Mouse (Mus musculus) thymus, adult 2 months (tissue): ENCODE results near the gene Hapln3. TPM values are rescaled to one million over a fixed set of nuclear protein-coding genes. Genes with fewer than 3 reads are reported as not detected.

Experiments
- DNase-seq: peaks from one replicate; pipeline ENCODE4 v3.0.0; 2021
- H3K27ac ChIP-seq: fragments of 200-500 bp; 2 replicates; pipeline ENCODE4 v1.5.1; 2012; ENCODE audit warnings: low read length, control low read depth; ENCODE audit not compliant: control insufficient read depth, insufficient read depth
- H3K27me3 ChIP-seq: fragments of 200-500 bp; 2 replicates; pipeline ENCODE4 v1.6.1; 2012; ENCODE audit warnings: mild to moderate bottlenecking, low read length, moderate library complexity, mixed read lengths; ENCODE audit not compliant: control insufficient read depth, insufficient read depth
- H3K36me3 ChIP-seq: fragments of 200-500 bp; 2 replicates; pipeline ENCODE4 v1.6.1; 2012; ENCODE audit warnings: mild to moderate bottlenecking, low read length, moderate library complexity; ENCODE audit not compliant: control insufficient read depth, insufficient read depth
- H3K4me1 ChIP-seq: fragments of 200-500 bp; replicated peaks from 2 replicates; pipeline ENCODE4 v1.6.1; 2012; ENCODE audit warnings: low read length; ENCODE audit not compliant: control insufficient read depth, insufficient read depth
- H3K4me3 ChIP-seq: fragments of 200-500 bp; 2 replicates; pipeline ENCODE4 v1.5.1; 2012; ENCODE audit warnings: mild to moderate bottlenecking, low read length, control low read depth, moderate library complexity; ENCODE audit not compliant: control insufficient read depth, insufficient read depth
- CTCF ChIP-seq: fragments of 200-500 bp; IDR thresholded peaks from 2 replicates; pipeline ENCODE4 v1.5.1; 2012; ENCODE audit warnings: mild to moderate bottlenecking, control low read depth, low read length, moderate library complexity, borderline replicate concordance; ENCODE audit not compliant: control insufficient read depth, poor library complexity, insufficient read depth; ENCODE audit errors: extremely low read depth
- POLR2A ChIP-seq: fragments of 200-500 bp; IDR thresholded peaks from 2 replicates; pipeline ENCODE4 v1.6.1; 2012; ENCODE audit warnings: mild to moderate bottlenecking, low read length, control low read depth, moderate library complexity; ENCODE audit not compliant: control insufficient read depth, poor library complexity, insufficient read depth; ENCODE audit errors: extremely low read depth
- WGBS: fragments of 180-500 bp; shearing (Covaris S2); methylation state at CpG from one replicate; pipeline ENCODE4 v1.1.7; 2018; 5-methylcytosine and 5-hydroxymethylcytosine counted together
- polyA plus RNA-seq: library from polyadenylated mRNA; depleted of rRNA; stranded (reverse); fragments of >200 nt; gene quantifications from 2 replicates; pipeline ENCODE4 v1.2.3, GENCODE M21; 2012

The Hapln3 gene
- polyA plus RNA-seq, 1 experiment = 0.43 TPM

DNA sequence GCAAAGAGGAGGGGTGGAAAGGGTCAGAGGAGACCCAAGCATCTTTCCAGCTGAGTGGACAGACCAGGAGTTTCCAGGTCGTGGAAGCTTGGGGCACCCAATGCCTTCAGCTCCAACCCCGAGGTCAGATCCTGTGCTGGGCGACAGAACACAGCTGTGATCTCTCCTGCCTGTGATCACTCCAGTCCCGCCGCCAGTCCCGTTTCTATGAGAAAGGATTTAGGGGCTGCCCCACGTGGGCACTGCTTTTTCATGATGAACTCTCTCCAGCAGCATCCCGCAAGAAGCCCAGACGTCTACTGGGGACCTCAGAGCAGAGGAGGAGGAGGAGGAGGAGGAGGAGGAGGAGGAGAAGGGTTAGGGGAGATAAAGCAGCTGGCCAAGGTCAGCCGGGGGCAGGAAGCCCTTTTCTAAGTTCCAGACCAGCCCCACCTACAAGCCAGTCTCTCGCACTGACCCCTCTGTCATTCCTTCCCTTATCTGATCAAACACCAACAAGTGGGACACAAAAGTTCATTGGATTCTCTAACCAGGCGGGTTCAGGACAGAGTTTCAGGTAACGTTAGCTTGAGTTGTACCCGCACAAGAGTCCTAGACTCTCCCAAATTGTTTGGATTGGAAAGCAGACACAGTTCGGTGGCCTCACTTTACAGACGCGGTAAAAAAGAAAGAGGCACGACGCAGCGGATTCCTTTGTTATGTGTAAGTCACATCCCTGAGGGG, 17.3 kb upstream of the Hapln3 start:
- Histone ChIP-seq H3K27ac (no peak overlapping the region), H3K4me1 (peaks cover 15% of the 10 kb centered on the region), H3K36me3 (no peaks in the 10 kb centered on the region), H3K4me3 (peak overlapping the region; percentile 99), H3K27me3 (no peaks in the 10 kb centered on the region)
- WGBS = 2% methylated on average over 20 of the region's 20 CpGs
- TF ChIP-seq POLR2A (no peak), CTCF (no peak)
- peak; percentile 9 for DNase-seq

DNA sequence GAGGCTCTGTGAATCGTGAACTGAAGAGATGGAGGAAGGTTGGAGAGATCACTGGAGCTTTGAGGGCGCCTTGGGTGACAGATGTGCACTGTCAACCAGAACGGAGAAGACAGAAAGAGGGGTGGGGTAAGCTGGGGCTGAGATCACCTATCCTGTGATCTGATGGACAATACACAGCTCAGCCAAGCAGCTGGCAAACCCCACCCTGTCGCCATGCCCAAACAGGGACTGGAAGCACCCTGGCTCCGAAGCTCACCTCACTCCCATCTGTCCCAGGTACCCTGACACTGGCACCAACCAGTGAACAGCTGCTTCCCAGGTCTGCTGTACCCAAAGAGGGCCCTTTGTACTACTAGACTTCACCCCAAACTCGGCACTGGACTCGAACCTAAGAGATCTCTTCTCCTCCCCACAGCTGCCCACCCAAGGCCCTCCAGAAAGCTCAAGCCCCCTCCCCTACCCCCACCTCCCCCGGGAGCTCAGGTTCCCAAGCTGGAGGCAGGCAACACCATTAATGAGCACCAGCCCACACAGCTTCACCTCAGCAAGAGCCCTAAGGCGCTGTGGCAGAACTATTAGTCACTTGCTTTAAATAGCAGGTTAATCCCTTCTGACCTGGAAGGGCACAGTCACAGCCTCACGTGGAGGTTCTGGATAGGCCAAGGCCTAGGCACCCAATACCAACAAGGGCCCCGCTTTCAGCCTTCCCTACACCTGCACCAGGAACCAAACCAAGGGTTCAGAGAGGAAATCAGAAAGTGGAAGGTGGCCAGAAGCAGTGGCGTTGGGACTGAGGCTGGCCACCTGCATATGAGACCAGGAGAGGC, 16.4 kb upstream of the Hapln3 start:
- peak; percentile 15 for DNase-seq
- H3K4me3 ChIP-seq = no peak overlapping the region
- TF ChIP-seq CTCF (no peak), POLR2A (no peak)
- no peak overlapping the region for H3K27ac ChIP-seq
- 81% methylated on average over 12 of the region's 12 CpGs for WGBS
- no peaks in the 10 kb centered on the region for H3K36me3 ChIP-seq
- H3K27me3 ChIP-seq = no peaks in the 10 kb centered on the region
- H3K4me1 ChIP-seq = peaks cover 15% of the 10 kb centered on the region

DNA sequence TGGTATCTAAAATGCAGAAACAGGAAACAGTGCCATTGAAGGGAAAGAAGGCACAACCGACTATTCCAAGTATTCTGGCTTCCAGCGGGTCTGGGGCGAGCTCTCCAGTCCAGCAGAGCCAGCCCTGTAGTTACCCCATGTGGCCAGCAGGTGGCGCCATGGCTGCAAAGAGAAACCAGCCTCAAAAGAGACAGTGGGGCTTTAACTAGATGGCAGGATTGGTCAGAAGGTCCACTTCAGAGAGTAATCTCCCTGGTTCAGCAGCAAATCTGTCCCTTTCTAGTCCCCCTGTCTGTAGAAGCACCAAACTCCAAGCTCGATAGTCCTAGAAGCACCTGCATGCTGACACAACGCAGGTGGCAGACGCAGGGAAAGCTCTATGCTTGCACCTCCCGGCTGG, 10.1 kb upstream of the Hapln3 start:
- H3K4me3 ChIP-seq = no peak overlapping the region
- H3K4me1 ChIP-seq = no peaks in the 10 kb centered on the region
- no peaks in the 10 kb centered on the region for H3K27me3 ChIP-seq
- H3K27ac ChIP-seq = no peak overlapping the region
- peak; percentile 69 for DNase-seq
- 55% methylated on average over 8 of the region's 8 CpGs for WGBS
- H3K36me3 ChIP-seq = no peaks in the 10 kb centered on the region
- peak; percentile 94 for TF ChIP-seq CTCF
- TF ChIP-seq POLR2A = no peak

DNA sequence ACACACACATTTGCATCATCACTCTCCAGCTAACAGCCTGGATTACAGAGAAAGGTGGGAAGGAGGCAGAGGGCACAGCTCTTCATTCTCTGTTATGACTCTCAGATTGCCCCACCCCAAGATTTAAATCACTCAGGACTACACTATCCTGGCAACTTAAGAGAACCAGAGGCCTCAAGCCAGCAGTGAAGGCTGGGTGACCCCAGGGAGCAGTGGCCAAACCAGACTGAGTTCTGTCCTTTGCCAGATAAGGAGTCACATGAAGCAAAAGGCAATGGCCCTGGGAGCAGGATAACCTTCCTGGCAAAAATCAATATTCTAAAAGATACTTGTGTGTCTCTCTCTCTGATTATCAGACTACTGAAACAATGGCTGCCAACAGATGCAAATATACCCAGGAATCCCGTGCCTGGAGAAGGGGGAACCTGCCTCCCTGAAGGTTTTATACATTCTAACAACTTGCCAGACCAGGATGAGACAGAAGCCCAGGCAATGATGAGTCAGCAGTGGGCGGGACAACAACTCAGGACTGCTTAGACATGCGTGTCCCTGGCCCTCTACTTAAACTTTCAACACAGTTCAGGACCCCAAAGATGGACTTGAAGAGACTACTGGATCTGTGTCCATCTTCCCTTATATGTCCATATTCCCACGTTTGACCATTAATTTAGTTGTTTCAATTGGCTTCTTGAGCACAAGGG, 9.2 kb upstream of the Hapln3 start:
- Histone ChIP-seq H3K4me3 (no peak overlapping the region), H3K27me3 (no peaks in the 10 kb centered on the region), H3K27ac (no peak overlapping the region), H3K4me1 (no peaks in the 10 kb centered on the region), H3K36me3 (no peaks in the 10 kb centered on the region)
- WGBS = 83% methylated on average over 4 of the region's 4 CpGs
- no peak for DNase-seq
- TF ChIP-seq POLR2A = no peak
- TF ChIP-seq CTCF = no peak

DNA sequence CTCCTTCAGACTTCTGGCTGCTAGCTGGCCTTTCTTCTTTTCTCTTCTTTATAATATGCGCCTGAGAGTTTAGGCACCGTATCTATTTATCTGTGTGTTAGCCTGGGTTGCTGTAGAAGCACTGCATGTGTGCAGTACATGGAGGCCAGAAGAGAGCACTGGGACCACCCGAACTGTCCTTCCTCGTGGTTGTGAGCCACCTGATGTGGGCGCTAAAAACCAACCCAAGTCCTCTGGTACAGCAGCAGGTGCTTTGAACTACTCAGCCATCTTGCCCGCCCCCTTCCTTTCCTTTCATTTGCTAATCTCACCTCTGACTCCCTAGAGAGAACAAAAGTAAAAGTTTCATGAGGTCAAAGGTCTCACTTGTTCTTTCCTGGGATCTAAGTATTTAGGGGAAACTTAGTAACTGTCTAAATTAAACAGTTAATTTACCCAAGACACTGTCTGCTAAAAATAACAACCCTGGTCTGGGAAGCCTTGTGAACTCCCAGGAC, 8.6 kb upstream of the Hapln3 start:
- 35% methylated on average over 6 of the region's 6 CpGs for whole genome bisulfite sequencing
- Histone ChIP-seq H3K27ac (no peak overlapping the region), H3K4me1 (no peaks in the 10 kb centered on the region), H3K27me3 (no peaks in the 10 kb centered on the region), H3K36me3 (no peaks in the 10 kb centered on the region), H3K4me3 (no peak overlapping the region)
- no peak for DNase-seq
- TF ChIP-seq CTCF (no peak), POLR2A (no peak)

DNA sequence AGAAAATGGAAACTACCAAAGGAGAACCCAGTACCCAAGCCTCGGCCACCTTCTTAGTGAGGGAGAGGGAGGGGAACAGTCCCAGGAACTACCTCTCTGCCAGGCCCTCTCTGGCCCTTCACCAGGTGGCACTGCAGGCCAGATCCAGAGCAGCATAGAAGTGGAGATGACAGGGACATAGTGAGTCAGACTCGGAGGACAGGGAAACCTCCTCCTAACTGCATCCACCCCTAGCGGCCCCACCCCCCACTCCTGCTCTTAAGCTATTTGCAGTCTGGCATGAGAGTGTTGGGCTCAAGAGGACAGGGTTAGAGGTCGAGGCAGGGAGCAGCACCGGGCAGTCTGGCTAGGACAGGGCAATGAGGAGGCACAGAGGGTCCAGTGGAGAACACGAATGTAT, 2.6 kb upstream of the Hapln3 start:
- Histone ChIP-seq H3K27ac (no peak overlapping the region), H3K36me3 (no peaks in the 10 kb centered on the region), H3K27me3 (no peaks in the 10 kb centered on the region), H3K4me1 (no peaks in the 10 kb centered on the region), H3K4me3 (no peak overlapping the region)
- no peak for DNase-seq
- WGBS = 90% methylated on average over 6 of the region's 6 CpGs
- TF ChIP-seq POLR2A (no peak), CTCF (no peak)
